Mouse (Mus musculus) CH12.LX (cell line): Measurements from ENCODE around the gene Gm10563.

Experiments
- CTCF ChIP-seq, 2 experiments: IDR thresholded peaks in 1 of 2; conservative IDR thresholded peaks in 1 of 2; 2 replicates each; pipeline ENCODE4 v1.5.1; 2011 to 2012; ENCODE audit warnings: low read depth in 2 of 2, low read length in 2 of 2, improper control_type of control experiment in 1 of 2, inconsistent platforms in 1 of 2, mild to moderate bottlenecking in 1 of 2, moderate library complexity in 1 of 2
- KAT2A ChIP-seq: IDR thresholded peaks from 2 replicates; pipeline ENCODE4 v1.6.1; 2012; ENCODE audit warnings: low read length, improper control_type of control experiment, inconsistent platforms; ENCODE audit not compliant: insufficient replicate concordance
- MAX ChIP-seq: IDR thresholded peaks from 2 replicates; pipeline ENCODE4 v1.6.1; 2011; ENCODE audit warnings: low read length, improper control_type of control experiment
- POLR2A ChIP-seq: IDR thresholded peaks from 2 replicates; pipeline ENCODE4 v1.6.1; 2011; ENCODE audit warnings: low read depth, mild to moderate bottlenecking, improper control_type of control experiment, low read length
- POLR2AphosphoS2 ChIP-seq: IDR thresholded peaks from 2 replicates; pipeline ENCODE4 v1.6.1; 2011; ENCODE audit warnings: low read depth, low read length, improper control_type of control experiment
- SMC3 ChIP-seq: IDR thresholded peaks from 2 replicates; pipeline ENCODE4 v1.6.1; 2011; ENCODE audit warnings: low read depth, low read length, improper control_type of control experiment
- UBTF ChIP-seq: IDR thresholded peaks from 2 replicates; pipeline ENCODE4 v1.6.1; 2012; ENCODE audit warnings: low read depth, mild to moderate bottlenecking, inconsistent platforms, low read length, improper control_type of control experiment, moderate library complexity
- USF2 ChIP-seq: conservative IDR thresholded peaks from 2 replicates; pipeline ENCODE4 v1.6.1; 2011; ENCODE audit warnings: low read depth, low read length, improper control_type of control experiment

- TF ChIP-seq KAT2A (no peak), USF2 (no peak), SMC3 (peak; percentile 50; the same call in 1 of the 2 replicates), CTCF (conservative IDR thresholded peaks at IDR 0.05 in 1 of 2, IDR thresholded peaks at IDR 0.05 in 1 of 2; ENCODE audit: low read depth in 2 of 2, low read length in 2 of 2) (peak in 1 of 2 experiments; percentile 59; a peak in 2 of 4 replicates), MAX (no peak), POLR2A (no peak), POLR2AphosphoS2 (no peak), UBTF (no peak)
Measured at GRCm38 (mm10) chr4:155675991-155676390, 30.8 kb upstream of the Gm10563 start.
